Mouse (Mus musculus) forebrain, embryonic 12.5 days (tissue): ENCODE measurements around the gene Rfx4. TPM values are rescaled to one million over a fixed set of nuclear protein-coding genes. Genes with fewer than 3 reads are reported as not detected.
A peak's percentile ranks its signal among the peaks of the same experiment; 100 is the strongest.

ENCODE experiments used
- ATAC-seq: fragments of 200-750 bp; cut with Nextera tagmentation; 2 replicates; pipeline ENCODE4 v1.8.0; 2017; ENCODE audit warnings: moderate TSS enrichment; ENCODE audit not compliant: low FRiP score
- H3K27ac ChIP-seq: fragments of 300-500 bp; sonication (generic); 2 replicates; pipeline ENCODE4 v1.5.1; 2016; ENCODE audit warnings: mild to moderate bottlenecking
- H3K27me3 ChIP-seq: fragments of 300-500 bp; sonication (generic); 2 replicates; pipeline ENCODE4 v1.6.1; 2016; ENCODE audit warnings: mild to moderate bottlenecking
- H3K36me3 ChIP-seq: fragments of 300-500 bp; sonication (generic); replicated peaks from 2 replicates; pipeline ENCODE4 v1.6.1; 2016; ENCODE audit warnings: mild to moderate bottlenecking
- H3K4me1 ChIP-seq: fragments of 300-500 bp; sonication (generic); 2 replicates; pipeline ENCODE4 v1.6.1; 2016
- H3K4me2 ChIP-seq: fragments of 300-500 bp; sonication (generic); 2 replicates; pipeline ENCODE4 v1.6.1; 2016; ENCODE audit warnings: mild to moderate bottlenecking, moderate library complexity
- H3K4me3 ChIP-seq: fragments of 300-500 bp; sonication (generic); replicated peaks from 2 replicates; pipeline ENCODE4 v1.5.1; 2016; ENCODE audit warnings: mild to moderate bottlenecking
- H3K9ac ChIP-seq: fragments of 300-500 bp; sonication (generic); 2 replicates; pipeline ENCODE4 v1.6.1; 2016; ENCODE audit warnings: mild to moderate bottlenecking
- H3K9me3 ChIP-seq: fragments of 300-500 bp; sonication (generic); 2 replicates; pipeline ENCODE4 v1.6.1; 2016
- WGBS: fragments of 180-500 bp; shearing (Covaris S2); methylation state at CpG from one replicate; pipeline ENCODE4 v1.1.7; 2016; 5-methylcytosine and 5-hydroxymethylcytosine counted together
- polyA plus RNA-seq: library from polyadenylated mRNA; unstranded; fragments of >200 nt; fragmentation: Nextera tagmentation; extraction: Ambion mirVana; gene quantifications from 2 replicates; pipeline ENCODE4 v1.2.1, GENCODE M21; 2016

Gene Rfx4
- polyA plus RNA-seq, 1 experiment from 2014 or later: 26.5 TPM

DNA sequence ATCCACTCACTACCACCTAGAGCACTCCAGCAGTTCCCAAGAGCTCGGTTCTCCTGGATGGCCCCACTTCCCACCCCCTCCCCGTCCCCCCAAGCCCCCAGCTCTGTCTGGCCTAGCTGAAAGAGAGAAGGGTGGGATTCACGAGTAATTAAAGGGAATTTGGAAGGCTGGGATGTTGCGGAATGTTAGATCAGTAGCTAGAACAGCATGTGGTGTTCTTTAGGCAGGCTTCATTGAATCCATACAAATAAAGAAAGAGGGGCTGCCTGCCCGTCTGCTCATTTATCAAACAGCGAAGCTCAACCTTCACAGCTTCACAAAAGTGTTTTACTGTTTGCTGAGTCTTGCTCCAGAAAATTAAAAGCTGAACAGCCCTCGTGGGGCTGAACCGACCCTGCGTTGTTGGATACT lies 66.9 kb downstream of the Rfx4 start:
- no peak overlapping the region for H3K9ac ChIP-seq
- H3K4me3 ChIP-seq: no peak overlapping the region
- H3K27ac ChIP-seq: 0 out of 2 replicates have a peak overlapping the region, but pooled peaks have one; percentile 36
- no peaks in the 10 kb centered on the region; the same call in 1 of the 2 replicates for H3K36me3 ChIP-seq
- H3K4me2 ChIP-seq: peak overlapping the region; percentile 8; the same call in 1 of the 2 replicates
- no peaks in the 10 kb centered on the region for H3K9me3 ChIP-seq
- 4% methylated on average over 9 of the region's 9 CpGs for WGBS
- peak; percentile 78 for ATAC-seq
- peaks cover 29% of the 10 kb centered on the region for H3K4me1 ChIP-seq
- peaks cover 36% of the 10 kb centered on the region for H3K27me3 ChIP-seq

GRCm38 (mm10) chr10:84823621-84824020 lies 67.8 kb downstream of the Rfx4 start:
- Histone ChIP-seq H3K4me3 (no peak overlapping the region), H3K27ac (peak overlapping the region; percentile 43), H3K4me2 (peak overlapping the region; percentile 8; the same call in 1 of the 2 replicates), H3K27me3 (peaks cover 36% of the 10 kb centered on the region), H3K9me3 (no peaks in the 10 kb centered on the region), H3K36me3 (no peaks in the 10 kb centered on the region; the same call in 1 of the 2 replicates), H3K9ac (no peak overlapping the region), H3K4me1 (peaks cover 29% of the 10 kb centered on the region)
- 21% methylated on average over 4 of the region's 4 CpGs for whole genome bisulfite sequencing
- ATAC-seq: no peak

DNA sequence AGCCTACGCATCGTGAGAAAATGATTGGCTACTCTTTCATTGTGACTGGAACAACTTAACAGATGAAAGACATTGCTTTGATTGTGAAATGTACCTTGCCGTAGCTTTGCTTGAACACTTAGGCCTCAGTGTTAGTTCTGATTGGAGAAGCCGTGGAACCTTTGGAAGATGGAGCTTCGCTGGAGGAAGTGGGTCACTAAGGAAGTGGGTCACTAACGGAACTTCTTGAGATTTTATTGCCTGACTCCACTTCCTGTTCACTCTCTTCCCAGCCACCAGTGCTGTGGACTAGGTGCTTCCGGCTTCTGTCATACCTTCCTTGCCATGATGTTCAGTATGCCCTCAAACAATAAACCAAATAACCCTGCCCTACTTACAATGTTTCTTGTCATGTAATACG lies 73.1 kb downstream of the Rfx4 start:
- ATAC-seq: no peak
- Histone ChIP-seq H3K9ac (no peak overlapping the region), H3K27me3 (peaks cover 14% of the 10 kb centered on the region; the same call in 1 of the 2 replicates), H3K4me3 (no peak overlapping the region), H3K4me1 (peaks cover 9% of the 10 kb centered on the region), H3K4me2 (no peak overlapping the region), H3K36me3 (peaks cover under 1% of the 10 kb centered on the region; the same call in 1 of the 2 replicates), H3K27ac (no peak overlapping the region), H3K9me3 (no peaks in the 10 kb centered on the region)
- 92% methylated on average over 8 of the region's 8 CpGs for WGBS

- WGBS: 76% methylated on average over 6 of the region's 6 CpGs
- Histone ChIP-seq H3K4me2 (no peak overlapping the region), H3K4me1 (no peaks in the 10 kb centered on the region; the same call in 1 of the 2 replicates), H3K36me3 (0 out of 2 replicates have a peak, but pooled peaks cover 10% of the 10 kb centered on the region), H3K4me3 (no peak overlapping the region), H3K9me3 (no peaks in the 10 kb centered on the region), H3K27me3 (no peaks in the 10 kb centered on the region), H3K27ac (no peak overlapping the region), H3K9ac (no peak overlapping the region)
- ATAC-seq: no peak
These were observed 79.7 kb downstream of the Rfx4 start for GRCm38 (mm10) chr10:84835596-84835995.

DNA sequence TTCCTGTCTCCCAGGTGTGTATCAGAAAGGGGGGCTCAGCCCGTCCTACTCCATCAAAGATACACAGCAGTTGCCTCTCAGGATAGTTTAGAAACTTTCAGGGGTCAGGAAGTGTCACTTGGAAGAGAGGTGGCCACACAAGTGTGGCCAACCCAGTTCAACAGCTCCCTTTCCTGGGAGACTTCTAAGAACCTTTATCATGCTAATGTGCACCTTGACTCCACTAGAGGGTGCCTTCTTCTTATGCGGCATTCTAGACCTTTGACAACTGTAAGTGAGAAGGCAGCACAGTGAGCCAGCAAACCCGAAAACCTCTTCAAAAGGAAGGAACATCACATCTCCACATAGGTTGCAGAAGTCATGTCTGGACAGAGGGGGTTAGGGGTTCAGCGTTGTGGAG lies 80.2 kb downstream of the Rfx4 start:
- Histone ChIP-seq H3K27me3 (no peaks in the 10 kb centered on the region), H3K4me3 (no peak overlapping the region), H3K36me3 (0 out of 2 replicates have a peak, but pooled peaks cover 14% of the 10 kb centered on the region), H3K4me1 (no peaks in the 10 kb centered on the region; the same call in 1 of the 2 replicates), H3K9ac (no peak overlapping the region), H3K9me3 (no peaks in the 10 kb centered on the region), H3K4me2 (no peak overlapping the region), H3K27ac (no peak overlapping the region)
- 32% methylated on average over 4 of the region's 4 CpGs for WGBS
- no peak for ATAC-seq

DNA sequence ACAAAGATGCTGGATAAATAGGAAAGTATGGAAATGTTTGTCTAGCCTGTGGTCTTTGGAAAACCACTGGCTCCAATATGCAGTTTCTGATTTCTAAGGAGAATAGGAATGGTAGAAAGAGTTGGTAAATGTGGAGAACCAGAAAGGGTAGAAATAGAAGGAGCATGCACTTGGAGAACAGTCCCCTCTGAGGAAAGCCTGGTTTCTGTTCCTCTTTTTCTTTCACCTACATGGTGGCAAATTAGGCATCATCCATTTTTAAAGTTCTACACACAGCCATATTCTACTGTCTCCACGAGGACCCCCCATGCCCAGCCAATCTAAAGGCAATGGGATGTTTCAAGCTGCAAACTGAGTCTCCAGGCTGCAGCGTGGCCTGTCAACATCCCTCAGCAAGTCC lies 81.5 kb downstream of the Rfx4 start:
- H3K4me3 ChIP-seq: no peak overlapping the region

GRCm38 (mm10) chr10:84838850-84839473 lies 83.1 kb downstream of the Rfx4 start:
- 0 out of 2 replicates have a peak, but pooled peaks cover 14% of the 10 kb centered on the region for H3K36me3 ChIP-seq

More for the DNA sequence above, 81.5 kb downstream of the Rfx4 start:
- Histone ChIP-seq H3K27ac (no peak overlapping the region), H3K4me2 (no peak overlapping the region), H3K27me3 (no peaks in the 10 kb centered on the region), H3K9me3 (no peaks in the 10 kb centered on the region), H3K4me1 (no peaks in the 10 kb centered on the region; the same call in 1 of the 2 replicates), H3K9ac (no peak overlapping the region), H3K36me3 (0 out of 2 replicates have a peak, but pooled peaks cover 14% of the 10 kb centered on the region)
- 85% methylated on average over 2 of the region's 2 CpGs for WGBS
- ATAC-seq: no peak

DNA sequence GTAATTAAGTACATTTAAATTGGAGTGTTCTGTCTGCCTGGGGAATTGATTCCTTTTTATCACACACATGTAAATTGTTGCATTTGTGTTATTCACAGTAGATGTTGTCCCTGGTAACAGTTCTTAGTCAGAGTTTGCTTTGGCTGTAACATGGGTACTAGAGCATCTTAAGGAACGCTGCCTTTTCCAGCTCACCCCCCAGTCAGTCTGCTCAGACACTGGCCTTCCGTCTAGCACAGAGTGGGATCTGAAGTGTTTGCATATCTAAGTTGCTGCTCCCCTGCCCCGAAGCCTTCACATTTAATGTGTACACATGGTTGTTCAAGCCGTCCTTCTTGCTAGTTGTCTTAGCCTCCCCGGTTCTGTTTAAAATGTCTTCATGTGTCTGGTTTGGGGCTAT lies 90.8 kb downstream of the Rfx4 start:
- peaks cover 4% of the 10 kb centered on the region for H3K4me1 ChIP-seq
- no peak overlapping the region for H3K9ac ChIP-seq
- no peaks in the 10 kb centered on the region for H3K9me3 ChIP-seq
- no peaks in the 10 kb centered on the region for H3K27me3 ChIP-seq
- H3K4me2 ChIP-seq: no peak overlapping the region
- no peak overlapping the region for H3K27ac ChIP-seq
- ATAC-seq: no peak
- 80% methylated on average over 5 of the region's 5 CpGs for whole genome bisulfite sequencing
- H3K36me3 ChIP-seq: 0 out of 2 replicates have a peak, but pooled peaks cover 7% of the 10 kb centered on the region
- H3K4me3 ChIP-seq: no peak overlapping the region

More at GRCm38 (mm10) chr10:84838850-84839473, 83.1 kb downstream of the Rfx4 start:
- Histone ChIP-seq H3K9ac (no peak overlapping the region), H3K9me3 (no peaks in the 10 kb centered on the region), H3K4me1 (no peaks in the 10 kb centered on the region; the same call in 1 of the 2 replicates), H3K4me3 (no peak overlapping the region), H3K27ac (no peak overlapping the region), H3K27me3 (no peaks in the 10 kb centered on the region), H3K4me2 (no peak overlapping the region)
- ATAC-seq: no peak
- WGBS: 72% methylated on average over 7 of the region's 7 CpGs

GRCm38 (mm10) chr10:84851981-84852979 lies 96.4 kb downstream of the Rfx4 start:
- H3K4me2 ChIP-seq: peak overlapping the region; percentile 4; the same call in 1 of the 2 replicates
- H3K4me3 ChIP-seq: no peak overlapping the region
- H3K27me3 ChIP-seq: peaks cover 31% of the 10 kb centered on the region
- peaks cover 23% of the 10 kb centered on the region; the same call in 1 of the 2 replicates for H3K36me3 ChIP-seq
- peak; percentile 88; the same call in 1 of the 2 replicates for ATAC-seq
- 32% methylated on average over 12 of the region's 12 CpGs for WGBS
- H3K9ac ChIP-seq: peak overlapping the region; percentile 40; the same call in 1 of the 2 replicates
- peaks cover 21% of the 10 kb centered on the region for H3K4me1 ChIP-seq
- peak overlapping the region; percentile 82 for H3K27ac ChIP-seq
- H3K9me3 ChIP-seq: no peaks in the 10 kb centered on the region

GRCm38 (mm10) chr10:84854059-84854458 lies 98.2 kb downstream of the Rfx4 start:
- no peaks in the 10 kb centered on the region for H3K9me3 ChIP-seq
- H3K4me3 ChIP-seq: no peak overlapping the region
- no peak for ATAC-seq
- 94% methylated on average over 8 of the region's 8 CpGs for WGBS
- 0 out of 2 replicates have a peak overlapping the region, but pooled peaks have one; percentile 8 for H3K27ac ChIP-seq
- peaks cover 19% of the 10 kb centered on the region; the same call in 1 of the 2 replicates for H3K36me3 ChIP-seq
- H3K4me2 ChIP-seq: no peak overlapping the region
- no peak overlapping the region for H3K9ac ChIP-seq
- peaks cover 36% of the 10 kb centered on the region for H3K4me1 ChIP-seq
- peaks cover 39% of the 10 kb centered on the region for H3K27me3 ChIP-seq

DNA sequence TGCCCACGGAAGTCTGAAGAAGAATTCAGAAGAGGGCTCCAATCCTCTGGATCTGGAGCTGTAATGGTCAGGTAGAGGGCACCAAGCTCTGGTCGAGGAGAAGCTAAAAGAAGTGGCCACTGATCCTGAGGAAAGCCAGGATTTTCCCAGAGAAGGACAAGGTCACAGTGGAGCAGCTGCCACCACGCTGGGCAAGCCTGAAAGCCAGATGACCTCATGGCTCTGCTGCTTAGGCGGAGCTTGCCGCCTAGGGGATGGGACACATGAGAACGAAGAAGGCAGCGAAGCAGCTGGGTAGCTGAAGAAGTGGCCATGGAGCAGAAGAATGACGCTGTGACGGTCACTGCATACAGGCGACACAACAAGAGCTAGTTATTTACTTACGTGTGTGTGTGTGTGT lies 99.6 kb downstream of the Rfx4 start:
- Histone ChIP-seq H3K9me3 (no peaks in the 10 kb centered on the region), H3K27me3 (peaks cover 44% of the 10 kb centered on the region), H3K27ac (no peak overlapping the region), H3K4me3 (no peak overlapping the region), H3K4me1 (peaks cover 50% of the 10 kb centered on the region), H3K36me3 (peaks cover 19% of the 10 kb centered on the region; the same call in 1 of the 2 replicates), H3K9ac (no peak overlapping the region), H3K4me2 (no peak overlapping the region)
- no peak for ATAC-seq
- WGBS: 80% methylated on average over 11 of the region's 11 CpGs

- Histone ChIP-seq H3K4me2 (no peak overlapping the region), H3K9ac (no peak overlapping the region), H3K36me3 (peaks cover 27% of the 10 kb centered on the region), H3K27ac (peak overlapping the region; percentile 73), H3K9me3 (no peaks in the 10 kb centered on the region), H3K4me3 (no peak overlapping the region), H3K4me1 (peaks cover 41% of the 10 kb centered on the region), H3K27me3 (peaks cover 58% of the 10 kb centered on the region)
- 30% methylated on average over 8 of the region's 8 CpGs for WGBS
- ATAC-seq: no peak
These were observed 102.5 kb downstream of the Rfx4 start for GRCm38 (mm10) chr10:84858371-84858770.
